Mouse (Mus musculus): ENCODE measurements at regions not wholly inside any gene's neighbourhood (a gene's known extent, or its start where the extent isn't known, plus 50 kb on each side); places are given as distances from the start of the nearest gene placed in this dataset.

DNA sequence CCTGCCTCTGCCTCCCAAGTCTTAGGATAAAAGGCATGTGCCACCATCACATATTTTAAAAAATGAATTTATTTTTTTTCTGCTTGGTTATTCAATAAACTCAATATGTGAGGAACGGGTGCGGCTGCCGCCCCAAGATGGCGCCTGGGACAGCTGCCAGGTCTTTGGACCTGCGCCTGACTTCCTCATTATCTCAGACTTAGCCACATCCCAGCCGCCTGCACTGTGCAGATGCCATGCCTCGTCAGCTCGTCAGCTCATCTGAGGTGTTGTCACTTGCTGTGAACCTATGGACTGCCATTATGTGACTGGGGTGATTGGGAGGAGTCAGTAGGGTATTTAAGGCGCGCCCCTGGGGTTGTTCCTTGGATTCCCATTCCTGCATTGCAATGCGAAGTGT lies 354.1 kb downstream of the Cdh7 start:
- DNase-seq (ENCODE audit: low spot score in 2 of 2), result peak; percentile 14 to 17

All from layer of hippocampus, postnatal 10 days (tissue).